In the genomic region with DNA sequence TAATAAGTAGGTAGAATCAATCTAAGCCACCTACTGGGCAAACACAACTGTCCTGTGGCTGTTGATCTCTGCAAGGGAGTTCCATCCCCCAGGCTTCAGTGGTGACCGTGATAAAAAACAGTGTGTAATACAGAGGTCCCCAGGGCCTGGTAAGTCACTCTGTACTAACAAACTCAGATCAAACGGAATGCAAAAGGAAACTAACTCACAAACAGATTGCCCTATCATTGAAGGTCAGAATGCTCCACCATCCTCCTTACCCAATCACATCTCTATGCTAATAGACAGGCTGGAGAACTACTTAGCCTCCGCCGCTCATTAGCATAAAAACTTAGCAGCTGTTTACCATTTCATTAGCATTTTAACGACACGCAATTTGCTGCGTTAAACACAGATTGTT, we compare ENCODE assay signal across 9 mouse cellular contexts.
DNase-seq lines count a peak whose midpoint lies in the region; ATAC-seq lines count a peak whose summit lies in the region.
"Had no signal": no experiment of that assay in that cellular context is flagged by ENCODE, and none has a peak within 500 bp of the region (broad histone marks: within the 10 kb centered on the region; RNA-seq: fewer than 3 reads in every experiment).

No protein-coding gene starts in this region.

- 20% methylated on average over 7 of the region's 7 CpGs for WGBS in lung, embryonic 16.5 days
- WGBS in forebrain, embryonic 11.5 days = 6% methylated on average over 7 of the region's 7 CpGs
- 3% methylated on average over 7 of the region's 7 CpGs for WGBS in limb, embryonic 12.5 days
- 1% methylated on average over 7 of the region's 7 CpGs for WGBS in neural tube, embryonic 13.5 days

- peaks cover 5% of the 10 kb centered on the region; the same call in 1 of the 2 replicates for H3K4me1 ChIP-seq in lung, embryonic 16.5 days (replicated peaks; ENCODE audit: control insufficient read depth, insufficient read depth, low read length)
- H3K4me1 ChIP-seq in forebrain, embryonic 11.5 days (replicated peaks; ENCODE audit: control insufficient read depth, insufficient read depth, low read length) = no peaks in the 10 kb centered on the region
- peaks cover 7% of the 10 kb centered on the region for H3K4me1 ChIP-seq in limb, embryonic 12.5 days (replicated peaks)
- H3K4me1 ChIP-seq in neural tube, embryonic 13.5 days (replicated peaks) = peaks cover 10% of the 10 kb centered on the region; the same call in 1 of the 2 replicates

- H3K4me3 ChIP-seq in lung, embryonic 16.5 days (ENCODE audit: low read length) = no peak overlapping the region
- H3K4me3 ChIP-seq in forebrain, embryonic 11.5 days (ENCODE audit: low read depth, low read length) = peak overlapping the region; percentile 5; the same call in 1 of the 2 replicates
- peak overlapping the region; percentile 14; the same call in 1 of the 2 replicates for H3K4me3 ChIP-seq in limb, embryonic 12.5 days (replicated peaks)
- 0 out of 2 replicates have a peak overlapping the region, but pooled peaks have one; percentile 2 for H3K4me3 ChIP-seq in neural tube, embryonic 13.5 days
- H3K4me3 ChIP-seq: myocyte had no signal

- ATAC-seq in lung, embryonic 16.5 days (ENCODE audit: low read depth) = no peak
- peak; percentile 66 for ATAC-seq in forebrain, embryonic 11.5 days (replicated peaks; ENCODE audit: low FRiP score)
- no peak for ATAC-seq in limb, embryonic 12.5 days (ENCODE audit: insufficient number of reproducible peaks, insufficient read depth, low FRiP score, low TSS enrichment, low read depth)
- ATAC-seq in neural tube, embryonic 13.5 days (ENCODE audit: low read depth) = peak; percentile 83
- ATAC-seq: Patski had no signal

- DNase-seq in lung, postnatal 10 days = no peak
- DNase-seq in forebrain, embryonic 11.5 days (ENCODE audit: low spot score) = no peak
- DNase-seq in adrenal gland, adult 18-20 months (ENCODE audit: low spot score in 2 of 2) = no peak
- DNase-seq in Muller cell, postnatal 12 days (ENCODE audit: inconsistent ontology term) = no peak

- H3K27ac ChIP-seq in lung, embryonic 16.5 days (ENCODE audit: low read length) = no peak overlapping the region
- no peak overlapping the region for H3K27ac ChIP-seq in forebrain, embryonic 11.5 days (ENCODE audit: low read depth, low read length)
- no peak overlapping the region for H3K27ac ChIP-seq in limb, embryonic 12.5 days
- no peak overlapping the region for H3K27ac ChIP-seq in neural tube, embryonic 13.5 days (replicated peaks)

- 0 out of 2 replicates have a peak overlapping the region, but pooled peaks have one; percentile 28 for H3K4me2 ChIP-seq in lung, embryonic 16.5 days (ENCODE audit: low read depth, low read length)
- peak overlapping the region; percentile 40; the same call in 1 of the 2 replicates for H3K4me2 ChIP-seq in forebrain, embryonic 11.5 days (ENCODE audit: low read depth, low read length, severe bottlenecking)
- peak overlapping the region; percentile 49 for H3K4me2 ChIP-seq in limb, embryonic 12.5 days
- peak overlapping the region; percentile 36 for H3K4me2 ChIP-seq in neural tube, embryonic 13.5 days

- no peaks in the 10 kb centered on the region for H3K27me3 ChIP-seq in lung, embryonic 16.5 days (ENCODE audit: control insufficient read depth, insufficient read depth, low read depth, low read length)
- H3K27me3 ChIP-seq in forebrain, embryonic 11.5 days (ENCODE audit: control insufficient read depth, insufficient read depth, low read length) = no peaks in the 10 kb centered on the region
- no peaks in the 10 kb centered on the region for H3K27me3 ChIP-seq in limb, embryonic 12.5 days
- no peaks in the 10 kb centered on the region for H3K27me3 ChIP-seq in neural tube, embryonic 13.5 days
- H3K27me3 ChIP-seq: Patski had no signal

- H3K36me3 ChIP-seq in lung, embryonic 16.5 days (ENCODE audit: control insufficient read depth, insufficient read depth, low read length) = no peaks in the 10 kb centered on the region
- no peaks in the 10 kb centered on the region for H3K36me3 ChIP-seq in forebrain, embryonic 11.5 days (ENCODE audit: control insufficient read depth, insufficient read depth, low read length)
- H3K36me3 ChIP-seq in limb, embryonic 12.5 days = no peaks in the 10 kb centered on the region
- H3K36me3 ChIP-seq in neural tube, embryonic 13.5 days = no peaks in the 10 kb centered on the region

- no peak overlapping the region for H3K9ac ChIP-seq in lung, embryonic 16.5 days (ENCODE audit: low read length)
- no peak overlapping the region for H3K9ac ChIP-seq in forebrain, embryonic 11.5 days (ENCODE audit: low read length)
- 0 out of 2 replicates have a peak overlapping the region, but pooled peaks have one; percentile 23 for H3K9ac ChIP-seq in limb, embryonic 12.5 days (replicated peaks)
- H3K9ac ChIP-seq in neural tube, embryonic 13.5 days = no peak overlapping the region

- no peaks in the 10 kb centered on the region for H3K9me3 ChIP-seq in lung, embryonic 16.5 days (ENCODE audit: control insufficient read depth, low read length)
- no peaks in the 10 kb centered on the region for H3K9me3 ChIP-seq in forebrain, embryonic 11.5 days (ENCODE audit: control insufficient read depth, low read length)
- H3K9me3 ChIP-seq in limb, embryonic 12.5 days = no peaks in the 10 kb centered on the region
- no peaks in the 10 kb centered on the region for H3K9me3 ChIP-seq in neural tube, embryonic 13.5 days

Comparison
In these comparisons a context has a peak if more than half of its experiments do, and no peak if none do; other contexts are left out.
1. ATAC-seq: peak in forebrain, embryonic 11.5 days (single experiment) and neural tube, embryonic 13.5 days (single experiment); none in lung, embryonic 16.5 days (single experiment) and limb, embryonic 12.5 days (single experiment).
2. Peak in every context shown above with its lines, with median percentiles within 50 percentile points of each other: H3K4me2 ChIP-seq.